Mouse (Mus musculus) mouse embryonic stem cell (cell line): Measurements from ENCODE around the gene Cryzl2.

Source experiments
- in situ Hi-C, 2 experiments: fragments of 300-500 bp; cut with MboI; formaldehyde crosslinking; loops; 1 replicate in 1 of 2; 3 replicates in 1 of 2; pipeline ENCODE4 v1.14.3; 2019 to 2020; ENCODE audit warnings: low sequenced_read_pairs in 2 of 2, low pct_unique_long_range_greater_than_20kb in 1 of 2, mixed read lengths in 1 of 2; ENCODE audit not compliant: unreplicated experiment in 1 of 2

The Cryzl2 gene

GRCm38 (mm10) chr1:157439101-157439500, 19.3 kb upstream of the Cryzl2 start:
- in situ Hi-C loops = no loop called here

- in situ Hi-C loops = no loop called here
These were observed 18.3 kb upstream of the Cryzl2 start for GRCm38 (mm10) chr1:157439973-157440641.

DNA sequence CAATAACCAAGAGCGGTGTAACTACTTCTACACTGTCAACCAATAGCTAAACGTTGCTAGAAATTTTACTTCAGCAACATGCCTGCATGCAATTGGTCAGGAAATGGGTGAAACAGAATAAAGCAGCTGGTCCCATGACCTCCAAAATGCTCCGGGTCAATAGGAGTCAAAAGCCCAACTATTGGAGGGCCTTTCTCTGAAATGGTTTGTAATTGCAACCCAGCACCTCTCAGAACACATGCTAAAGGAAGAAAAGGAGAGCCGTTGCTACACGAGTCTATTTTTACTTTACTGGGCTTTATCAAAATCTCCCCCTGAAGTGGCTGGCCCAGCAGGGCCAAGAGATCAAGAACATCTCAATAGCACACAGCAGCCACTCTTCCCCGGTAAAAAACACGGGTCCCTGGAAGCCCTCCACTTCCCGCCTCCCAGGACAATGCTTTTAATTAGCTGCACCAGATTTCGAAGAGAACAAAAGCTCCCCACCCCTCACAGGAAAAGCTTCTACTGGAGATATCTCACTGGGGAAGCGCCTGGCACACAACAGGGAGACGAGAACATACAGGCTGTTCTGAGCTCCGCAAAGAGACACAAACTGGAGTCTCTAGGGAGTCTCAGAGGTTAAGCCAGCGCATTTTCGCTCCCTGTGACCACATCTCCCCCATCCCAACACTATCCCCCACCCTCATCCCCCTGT, 15.2 kb upstream of the Cryzl2 start:
- in situ Hi-C loops = no loop called here

- in situ Hi-C loops = no loop called here
These were observed 14.4 kb upstream of the Cryzl2 start for GRCm38 (mm10) chr1:157443723-157444561.

DNA sequence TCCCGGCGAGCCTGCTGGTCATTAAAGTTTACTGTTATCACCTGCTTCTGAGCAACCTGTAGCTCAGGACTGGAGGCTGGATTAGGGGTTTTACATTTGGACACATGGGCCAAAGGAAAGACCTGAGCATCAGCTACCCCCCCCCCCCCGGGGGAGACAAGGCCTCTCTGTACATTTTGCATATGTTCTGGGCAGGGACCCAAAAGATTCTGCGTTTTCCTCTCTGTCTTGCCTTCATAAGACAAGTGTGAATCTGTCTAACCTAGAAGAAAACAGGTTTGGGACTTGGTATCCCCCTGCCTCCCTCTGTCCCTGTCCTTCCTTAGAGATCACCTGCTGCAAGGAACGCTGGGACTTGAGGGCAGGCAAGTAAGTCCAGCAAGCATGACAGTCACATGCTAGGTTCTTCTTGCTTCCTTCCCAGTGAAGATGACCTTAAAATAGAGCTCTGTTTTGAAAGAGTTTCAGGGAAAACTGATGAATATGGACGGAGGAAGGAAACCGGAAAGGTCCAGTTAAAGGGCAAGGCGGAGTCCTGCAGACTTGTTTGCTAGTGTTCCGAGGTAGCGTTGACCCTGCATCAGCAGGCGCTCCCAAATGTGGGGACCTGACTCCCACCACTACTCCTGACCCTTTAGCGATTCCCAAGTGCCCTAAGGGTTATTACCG, 13.6 kb upstream of the Cryzl2 start:
- in situ Hi-C loops = no loop called here

DNA sequence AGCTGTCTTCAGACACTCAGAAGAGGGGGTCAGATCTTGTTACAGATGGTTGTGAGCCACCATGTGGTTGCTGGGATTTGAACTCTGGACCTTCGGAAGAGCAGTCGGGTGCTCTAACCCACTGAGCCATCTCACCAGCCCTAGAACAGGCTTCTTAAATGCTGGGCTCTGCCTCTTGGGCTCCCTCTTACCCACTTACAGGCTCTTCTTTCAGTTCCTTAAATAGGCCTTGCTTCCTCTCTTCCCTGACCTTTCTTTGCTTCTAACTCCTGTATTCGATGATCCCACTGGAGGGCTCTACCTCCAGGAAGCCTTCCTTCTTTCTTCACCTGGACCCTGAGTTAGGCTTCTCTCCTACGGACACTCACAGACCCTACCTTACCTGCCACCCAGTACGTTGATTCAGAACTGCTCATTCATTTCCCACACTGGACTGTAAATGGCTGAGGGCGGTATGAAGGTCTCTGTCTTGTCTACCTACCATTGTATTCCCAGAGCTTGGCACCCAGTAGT, 12.9 kb upstream of the Cryzl2 start:
- in situ Hi-C loops = no loop called here

- in situ Hi-C loops = no loop called here
These were observed 12.1 kb upstream of the Cryzl2 start for GRCm38 (mm10) chr1:157446325-157446724.

DNA sequence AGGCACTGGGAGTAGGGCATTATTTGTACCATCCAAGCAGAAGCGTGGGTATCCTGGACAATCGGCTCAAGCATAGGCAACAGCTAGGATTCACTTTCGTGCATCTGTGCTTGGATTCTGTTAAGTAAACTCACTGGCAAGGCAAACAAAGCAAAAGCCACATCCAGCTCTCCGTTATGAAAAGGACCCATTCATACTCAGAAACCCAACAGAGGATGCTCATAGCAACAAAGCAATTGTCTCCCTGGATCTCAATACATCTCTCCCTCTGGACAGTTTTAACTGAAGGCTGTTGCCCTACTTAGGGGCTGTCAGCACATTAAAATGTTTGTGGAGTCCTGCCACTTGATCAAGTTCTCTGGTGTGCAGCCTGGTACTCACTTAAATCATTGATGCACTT, 11.2 kb upstream of the Cryzl2 start:
- in situ Hi-C loops = no loop called here

DNA sequence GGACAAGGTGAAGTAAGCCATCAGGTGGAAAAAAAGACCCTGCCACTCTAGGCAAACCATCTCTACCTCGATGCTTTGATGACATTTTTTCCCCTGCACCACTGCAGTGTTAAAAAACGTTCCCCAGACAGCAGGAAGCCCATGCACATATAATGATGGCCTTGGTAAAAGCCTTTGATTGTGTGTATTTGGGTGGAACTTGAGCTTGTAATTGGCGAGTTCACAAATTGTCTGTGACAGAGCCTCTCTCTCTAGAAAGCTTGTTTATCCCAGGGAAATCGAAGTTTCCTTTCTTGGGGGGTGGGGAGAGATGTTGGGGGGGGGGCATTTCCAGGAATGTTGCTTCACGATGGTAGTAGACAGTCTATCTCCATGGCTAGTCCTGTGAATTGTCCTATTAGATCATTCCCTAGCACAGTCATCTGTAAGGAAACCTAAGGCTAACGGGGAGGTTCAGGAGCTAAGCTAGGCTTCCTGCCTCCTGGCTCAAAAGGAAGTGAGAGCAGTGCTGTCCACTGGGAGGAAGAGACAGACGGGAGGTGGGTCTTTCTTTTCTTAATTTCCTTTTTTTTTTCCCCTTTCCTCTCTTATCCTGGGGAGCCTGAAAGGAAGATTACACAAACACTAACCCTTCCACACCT, 10.1 kb upstream of the Cryzl2 start:
- in situ Hi-C loops = no loop called here

- in situ Hi-C loops = no loop called here
These were observed 9.6 kb upstream of the Cryzl2 start for GRCm38 (mm10) chr1:157448805-157449188.

GRCm38 (mm10) chr1:157449532-157449931, 8.8 kb upstream of the Cryzl2 start:
- in situ Hi-C loops = no loop called here

DNA sequence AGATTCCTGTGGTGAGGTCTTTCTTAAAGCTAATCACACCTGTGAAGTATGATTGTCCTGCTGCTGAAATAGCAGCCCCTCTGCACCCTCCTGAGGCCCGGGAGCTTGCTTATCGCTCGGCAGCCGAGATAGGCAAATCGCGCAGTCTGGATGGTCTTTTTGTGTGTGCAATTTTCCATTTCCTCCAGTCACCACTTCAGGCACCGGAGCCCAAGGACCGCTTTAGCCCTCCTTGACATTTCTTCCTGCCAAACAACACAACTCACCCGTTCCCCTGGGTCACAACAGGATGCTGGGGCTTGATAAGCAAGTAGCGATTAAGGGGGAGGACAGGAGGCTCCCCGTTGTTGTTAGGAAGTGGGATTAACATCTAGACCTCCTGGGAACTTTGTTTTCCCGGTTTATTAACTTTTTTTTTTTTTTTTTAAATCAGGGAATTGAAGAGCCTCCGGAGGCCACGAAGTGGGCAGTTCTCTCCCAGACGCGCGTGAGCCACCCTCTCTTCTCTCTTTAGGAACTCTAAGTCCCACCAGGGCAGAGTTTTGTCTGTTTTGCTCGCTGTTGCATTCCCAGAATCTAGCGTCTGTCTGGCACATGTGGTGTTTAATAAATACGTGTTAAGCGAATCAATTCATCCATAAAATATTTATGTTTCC, 8.3 kb upstream of the Cryzl2 start:
- in situ Hi-C loops = loop anchor here in 1 of 2 experiments (25.0 kb wide), 1 partner anchor 363 kb away; no protein-coding TSS in a partner anchor

GRCm38 (mm10) chr1:157452284-157452683, 6.1 kb upstream of the Cryzl2 start:
- in situ Hi-C loops = loop anchor here in 1 of 2 experiments (25.0 kb wide), 1 partner anchor 365 kb away; no protein-coding TSS in a partner anchor

DNA sequence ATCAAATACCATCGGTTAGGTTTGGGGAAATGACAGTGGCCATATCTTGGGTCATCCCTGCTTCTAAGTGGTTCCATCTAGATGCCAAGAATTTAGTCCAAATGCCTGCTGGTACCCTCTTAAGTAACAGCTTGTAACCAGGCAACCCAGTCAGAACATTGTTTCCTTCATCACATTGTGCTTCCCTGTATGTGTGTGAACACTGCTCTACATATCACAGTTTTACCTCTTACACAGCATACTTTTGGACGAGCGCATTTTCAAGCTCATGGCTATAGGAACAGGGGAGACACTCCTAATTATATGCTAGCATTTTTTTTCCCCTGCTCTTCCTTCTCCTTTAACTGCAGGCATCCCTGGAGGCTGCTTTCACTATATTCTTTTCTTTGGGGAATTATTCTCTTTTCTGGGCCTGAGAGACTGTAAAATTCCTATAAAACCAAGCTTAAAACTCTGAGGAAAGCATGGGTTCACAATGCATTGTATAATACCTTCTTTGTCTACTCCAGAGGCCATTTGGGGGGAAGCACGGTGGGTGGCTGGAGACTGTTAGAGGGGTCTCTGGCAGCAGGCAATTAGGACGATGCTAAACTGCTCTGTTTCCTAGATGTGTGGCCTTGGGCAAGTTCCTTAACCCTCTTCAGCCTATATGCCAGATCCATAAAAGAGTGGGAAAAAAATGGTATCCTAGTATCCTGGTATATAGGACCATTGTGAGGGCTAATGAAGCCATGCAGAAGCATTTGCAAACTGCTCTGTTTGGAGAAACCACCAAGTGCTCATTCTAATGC, 5.4 kb upstream of the Cryzl2 start:
- in situ Hi-C loops = loop anchor here in 1 of 2 experiments (25.0 kb wide), 1 partner anchor 366 kb away; no protein-coding TSS in a partner anchor

- in situ Hi-C loops = loop anchor here in 1 of 2 experiments (25.0 kb wide), 1 partner anchor 368 kb away; no protein-coding TSS in a partner anchor
These were observed 3.5 kb upstream of the Cryzl2 start for GRCm38 (mm10) chr1:157454876-157455275.

DNA sequence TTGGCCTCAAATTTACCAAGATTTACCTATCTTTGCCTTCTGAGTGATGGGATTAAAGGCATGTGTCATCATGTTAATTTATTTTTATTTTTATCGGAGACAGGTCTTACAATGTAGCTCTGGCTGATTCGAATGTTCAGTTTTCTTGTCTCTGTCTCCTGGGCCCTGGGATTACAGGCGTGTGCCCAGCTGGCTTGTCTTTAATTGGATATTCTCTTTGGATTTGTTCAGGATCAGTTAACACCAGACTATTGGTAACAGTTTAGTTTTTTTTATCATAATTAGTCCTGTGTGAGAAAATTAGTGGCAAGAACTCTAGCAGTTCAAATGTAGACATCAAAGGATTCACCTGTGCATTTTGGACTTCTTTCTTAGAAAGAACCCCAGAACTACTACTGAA, 588 bp upstream of the Cryzl2 start:
- in situ Hi-C loops = loop anchor here in 1 of 2 experiments (25.0 kb wide), 1 partner anchor 370 kb away; no protein-coding TSS in a partner anchor

- in situ Hi-C loops = loop anchor here in 1 of 2 experiments (25.0 kb wide), 1 partner anchor 373 kb away; no protein-coding TSS in a partner anchor
These were observed 1.5 kb downstream of the Cryzl2 start for GRCm38 (mm10) chr1:157459904-157460303.
